Mouse (Mus musculus) gastrocnemius, postnatal 14 days (tissue): ENCODE data around the gene Wnt5a. TPM values are rescaled to one million over a fixed set of nuclear protein-coding genes. Genes with fewer than 3 reads are reported as not detected.
A peak's percentile ranks its signal among the peaks of the same experiment; 100 is the strongest.

Experiments
- DNase-seq: peaks from one replicate; pipeline ENCODE4 v3.0.0; 2021; ENCODE audit warnings: mixed read lengths
- intact Hi-C: fragments of 180-260 bp; cut with DNase I; formaldehyde crosslinking; loops from one replicate; pipeline ENCODE4 v1.15.1; 2025; ENCODE audit warnings: low total_unique reads
- long read RNA-seq, 2 experiments: library from polyadenylated mRNA; stranded (forward); transcript quantifications; one replicate each; pipeline ENCODE4 v2.0.0; 2021
- total RNA-seq, 2 experiments: library from RNA; stranded (reverse); gene quantifications; 2 replicates each; pipeline ENCODE4 v1.2.3; 2021

The Wnt5a gene
- 1 to 10 TPM; 6.6 to 10.0 TPM for total RNA-seq
- long read RNA-seq, experiment 1, full-length matches to known transcripts = 2 of 5 reads
- long read RNA-seq, experiment 1, partial matches to known transcripts = 0 of 5 reads
- long read RNA-seq, experiment 1, other reads (novel, unspliced or antisense) = 3 of 5 reads
- long read RNA-seq, experiment 2, full-length matches to known transcripts = 4 of 4 reads
- long read RNA-seq, experiment 2, partial matches to known transcripts = 0 of 4 reads
- long read RNA-seq, experiment 2, other reads (novel, unspliced or antisense) = 0 of 4 reads

DNA sequence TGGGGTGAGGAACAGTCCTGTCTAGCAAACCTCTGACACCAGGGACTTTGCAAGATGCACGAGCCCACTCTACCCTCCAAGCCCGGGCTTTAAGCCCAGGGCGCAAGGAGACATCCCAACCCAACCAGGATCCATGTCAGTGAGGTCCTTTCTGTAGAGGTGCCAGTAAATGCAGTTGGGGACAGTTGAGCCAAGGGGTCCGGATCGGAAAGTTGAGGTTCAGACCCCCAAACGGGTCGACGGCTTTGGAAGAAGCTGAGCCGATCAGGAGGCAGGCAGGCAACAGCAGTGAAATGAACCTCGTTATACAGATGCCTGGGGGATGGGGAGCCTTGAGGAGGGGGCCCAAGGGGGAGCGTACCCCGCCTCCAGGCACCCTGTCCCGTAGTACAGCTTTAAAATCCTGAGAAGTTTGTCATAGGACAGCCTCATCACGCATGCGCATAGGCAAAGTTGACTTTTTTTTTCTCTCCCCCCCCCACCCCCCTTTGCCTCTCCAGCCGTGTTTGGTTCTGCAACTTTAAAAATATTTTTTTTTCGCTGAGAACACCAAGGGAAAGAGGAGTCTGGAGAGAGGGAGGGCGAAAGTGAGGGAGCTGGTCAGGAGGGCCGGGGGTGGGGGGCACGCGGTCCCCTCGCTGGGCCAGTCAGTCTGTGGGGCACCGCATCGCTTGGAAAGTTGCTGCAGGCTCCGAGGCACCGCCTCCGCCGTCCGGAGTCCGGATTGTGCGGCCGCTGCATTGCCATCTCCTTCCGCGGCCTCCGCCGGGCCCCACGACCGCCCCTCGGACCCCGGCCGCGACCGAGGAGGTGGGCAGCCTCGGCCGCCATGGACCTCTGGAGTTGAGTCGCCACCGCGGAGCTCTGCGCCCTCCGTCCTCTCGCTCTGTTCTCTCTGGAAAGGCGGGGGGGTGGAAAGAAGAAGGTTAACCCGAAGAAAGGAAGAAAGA lies at the start of gene Wnt5a:
Gene Wnt5a, plus strand, starts transcription at position 650 of the 950 bp plus-strand sequence.
- intact Hi-C loops = no loop called here

DNA sequence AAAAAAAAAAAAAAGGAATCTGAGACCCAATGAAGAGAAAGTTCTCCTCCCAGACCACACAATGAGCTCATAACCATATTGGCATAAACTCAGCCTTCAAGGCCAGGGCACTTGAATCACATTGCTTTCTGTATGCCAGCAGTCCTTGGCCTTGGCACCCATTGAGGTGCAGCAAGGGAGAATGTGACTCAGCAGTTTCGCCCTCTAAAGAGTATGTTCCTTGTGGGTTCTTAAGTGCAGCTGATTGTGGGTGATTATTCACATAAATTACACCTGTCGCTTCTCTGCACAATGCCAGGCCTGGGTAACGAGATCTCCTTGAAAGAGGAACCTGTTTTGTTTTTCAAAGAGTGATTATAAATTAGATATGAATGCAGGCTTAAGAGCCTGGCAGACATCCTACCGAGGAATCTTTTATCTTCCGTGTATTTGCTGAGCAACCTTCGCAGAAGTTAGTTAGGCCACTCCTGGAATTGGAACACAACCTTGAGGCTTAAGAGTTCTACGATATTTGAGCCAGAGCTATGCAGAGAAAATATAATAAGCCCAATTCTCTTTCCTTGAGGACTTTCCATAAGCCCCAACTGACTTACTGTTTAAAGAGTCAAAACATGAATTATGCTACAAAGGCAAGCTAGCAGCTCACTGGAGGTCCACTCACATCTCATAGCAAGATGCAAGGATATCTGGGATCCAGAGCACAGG lies 48.0 kb upstream of the Wnt5a start:
- intact Hi-C loops = no loop called here
- no peak for DNase-seq

More for the DNA sequence above, at the start of gene Wnt5a:
- peak; percentile 59 for DNase-seq

DNA sequence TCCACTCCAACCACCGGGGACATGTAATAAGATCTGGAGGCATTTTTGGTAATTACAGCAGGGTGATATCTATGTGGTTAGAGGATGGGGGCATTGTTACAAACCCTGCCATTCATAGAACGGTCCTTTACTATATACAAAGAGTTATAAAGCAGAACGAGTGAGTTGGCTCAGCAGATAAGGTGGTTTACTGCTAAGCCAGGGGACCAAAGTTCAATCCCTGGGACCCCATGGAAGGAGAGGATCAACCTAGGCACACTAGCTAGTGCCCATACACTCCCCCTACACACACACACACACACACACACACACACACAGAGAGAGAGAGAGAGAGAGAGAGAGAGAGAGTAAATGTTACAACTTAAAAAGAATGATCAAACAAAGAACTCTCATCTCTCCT lies 47.1 kb upstream of the Wnt5a start:
- intact Hi-C loops = no loop called here
- DNase-seq = no peak

DNA sequence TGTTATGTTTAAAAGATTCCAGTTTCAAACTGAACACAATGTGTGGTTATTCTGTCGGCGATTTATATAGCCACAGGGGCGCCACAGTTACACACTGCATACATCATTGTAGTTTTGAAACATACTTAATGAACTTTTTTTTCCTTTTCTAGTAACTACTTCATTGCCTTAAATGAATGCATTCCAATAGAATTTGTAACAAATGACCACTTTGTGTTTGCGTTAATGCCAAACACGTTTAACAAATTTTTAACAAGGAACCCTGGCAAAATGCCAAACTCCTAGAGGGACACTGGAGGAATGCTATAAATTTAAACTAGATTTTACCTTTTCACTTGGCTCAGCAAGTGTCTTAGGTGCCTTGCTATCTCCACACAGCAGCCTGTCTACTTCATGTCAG lies 36.6 kb upstream of the Wnt5a start:
- intact Hi-C loops = no loop called here

DNA sequence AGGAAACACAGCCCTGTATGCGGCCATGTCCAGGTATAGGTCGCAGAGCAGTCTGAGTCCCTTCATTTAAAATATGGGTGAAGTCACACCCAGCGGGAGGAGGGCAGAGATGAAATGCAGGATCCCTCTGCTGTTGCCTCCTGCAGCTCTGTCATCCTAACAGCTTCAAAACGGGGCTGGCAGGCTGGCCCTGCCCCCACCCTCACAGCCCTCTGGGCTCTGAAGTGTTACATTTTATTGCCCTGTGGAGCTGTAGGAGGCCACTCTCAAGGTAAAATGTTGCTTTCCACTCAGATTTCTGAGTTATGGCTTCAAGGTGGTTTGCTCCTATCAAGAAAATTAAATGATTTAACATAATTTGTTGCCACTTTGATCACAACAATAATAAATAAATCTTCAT lies 34.9 kb upstream of the Wnt5a start:
- DNase-seq = no peak
- intact Hi-C loops = no loop called here

More for the DNA sequence above, 36.6 kb upstream of the Wnt5a start:
- DNase-seq = no peak

DNA sequence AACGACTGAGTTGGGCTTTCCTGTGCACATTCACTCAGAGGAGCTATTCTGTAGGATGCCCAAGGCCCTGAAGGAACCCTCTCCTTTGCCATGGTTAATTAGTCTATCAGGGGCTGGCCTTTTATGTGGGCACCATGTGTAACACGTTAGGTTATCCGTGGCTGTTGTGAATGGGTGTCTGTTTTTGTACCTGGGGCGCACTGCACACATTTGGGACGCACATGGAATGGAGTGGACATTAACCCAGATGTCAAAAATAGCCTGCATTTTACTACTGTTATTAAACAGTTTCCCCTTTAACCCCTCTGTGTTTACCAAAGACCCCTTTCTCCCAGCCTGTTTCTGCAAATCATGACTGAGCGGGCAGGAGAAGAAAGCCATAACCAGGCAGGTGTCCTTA lies 34.3 kb upstream of the Wnt5a start:
- DNase-seq = no peak
- intact Hi-C loops = no loop called here

DNA sequence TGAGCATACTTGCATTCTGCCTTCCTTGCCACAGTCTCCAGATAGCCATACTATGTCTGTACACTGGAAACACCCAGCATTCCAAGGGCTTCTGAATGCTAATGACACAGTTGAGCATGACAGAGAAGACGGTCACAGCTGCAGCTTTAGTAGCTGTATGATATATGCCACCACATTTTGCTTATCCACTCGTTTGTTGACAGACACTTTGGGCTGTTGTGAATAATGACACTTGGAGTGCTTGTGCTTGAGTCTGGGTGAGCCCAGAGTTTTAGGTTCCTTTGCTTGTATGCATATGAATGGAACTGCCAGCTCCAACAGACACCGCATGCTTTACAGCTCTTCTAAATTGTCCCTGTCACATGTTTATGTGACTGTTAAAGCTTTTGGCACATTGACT lies 29.5 kb upstream of the Wnt5a start:
- intact Hi-C loops = no loop called here
- DNase-seq = no peak

DNA sequence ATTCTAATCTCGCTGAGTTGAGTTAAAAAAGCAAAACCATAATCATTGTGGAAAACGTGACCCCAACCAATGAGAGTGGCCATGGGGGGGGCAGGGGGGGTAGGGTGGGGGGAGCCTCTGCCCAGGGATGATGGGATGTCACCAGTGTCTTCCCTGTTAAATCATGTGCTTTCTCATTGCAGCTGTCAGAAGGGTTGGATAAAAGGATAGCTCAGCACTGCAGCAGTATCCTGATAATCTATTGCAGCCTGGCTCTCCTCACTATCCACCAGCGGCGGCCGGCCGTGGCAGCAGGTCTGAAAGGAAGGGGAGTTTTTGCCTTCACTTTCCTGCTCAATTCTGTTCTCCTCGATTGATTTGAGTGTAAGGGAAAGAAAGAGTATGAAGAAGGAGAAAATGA lies 29.1 kb upstream of the Wnt5a start:
- DNase-seq = no peak
- intact Hi-C loops = no loop called here

DNA sequence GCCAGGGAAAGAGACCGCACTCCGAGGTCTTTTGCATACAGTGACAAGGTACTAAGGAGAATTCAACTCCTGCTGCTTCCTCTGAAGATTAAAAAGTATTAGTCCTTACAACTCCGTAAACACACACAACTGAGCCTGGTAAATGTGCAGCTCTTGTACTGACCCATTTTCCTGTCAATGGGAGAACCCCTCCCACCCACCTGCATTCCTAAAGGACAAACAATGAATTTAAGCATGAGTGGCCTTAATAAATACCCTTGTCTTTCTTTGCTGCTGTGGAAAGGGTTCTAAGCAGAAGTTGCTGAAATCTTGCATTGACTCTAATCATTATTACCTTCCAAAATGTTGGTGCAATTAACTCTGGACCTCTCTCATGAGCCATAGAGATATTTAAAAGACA lies 27.8 kb upstream of the Wnt5a start:
- intact Hi-C loops = no loop called here
- no peak for DNase-seq

DNA sequence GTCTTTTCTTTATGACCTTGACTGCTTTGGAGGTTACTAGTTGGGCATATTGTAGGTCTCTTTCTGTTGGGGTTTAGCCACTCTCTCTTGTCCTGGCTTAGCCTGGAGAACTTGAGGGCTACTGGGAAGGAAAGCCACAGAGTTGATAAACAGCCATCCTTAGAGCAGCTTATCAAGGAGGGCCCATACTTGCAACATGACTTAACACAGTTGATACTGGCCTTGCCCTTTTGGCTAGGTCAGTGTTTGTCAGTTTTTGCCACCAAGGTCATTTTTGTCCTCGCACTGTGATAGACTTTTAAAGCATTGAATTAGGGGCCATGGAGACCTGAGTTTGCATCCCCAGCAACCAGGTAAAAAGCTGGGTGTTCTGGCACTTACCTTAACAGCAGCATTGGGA lies 23.7 kb upstream of the Wnt5a start:
- intact Hi-C loops = no loop called here
- no peak for DNase-seq

DNA sequence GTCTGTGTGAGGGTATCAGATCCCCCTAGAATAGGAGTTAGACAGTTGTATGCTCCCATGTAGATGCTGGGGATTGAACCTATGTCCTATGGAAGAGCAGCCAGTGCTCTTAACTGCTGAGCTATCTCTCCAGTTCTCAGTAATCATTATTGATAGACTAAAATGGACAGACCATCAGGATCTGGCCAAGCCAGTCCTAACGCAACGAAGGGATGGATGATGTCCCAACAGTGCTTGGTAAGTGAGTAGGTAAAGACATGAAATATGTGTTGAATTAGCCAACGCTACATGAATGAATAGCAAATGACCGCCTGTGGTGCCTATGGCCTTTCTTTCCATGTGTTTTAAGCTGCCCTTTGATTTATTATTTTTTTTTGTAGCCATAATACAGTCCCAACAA lies 10.7 kb upstream of the Wnt5a start:
- no peak for DNase-seq
- intact Hi-C loops = loop anchor here (2.0 kb wide), 1 partner anchor 23 kb away; no protein-coding TSS in a partner anchor

DNA sequence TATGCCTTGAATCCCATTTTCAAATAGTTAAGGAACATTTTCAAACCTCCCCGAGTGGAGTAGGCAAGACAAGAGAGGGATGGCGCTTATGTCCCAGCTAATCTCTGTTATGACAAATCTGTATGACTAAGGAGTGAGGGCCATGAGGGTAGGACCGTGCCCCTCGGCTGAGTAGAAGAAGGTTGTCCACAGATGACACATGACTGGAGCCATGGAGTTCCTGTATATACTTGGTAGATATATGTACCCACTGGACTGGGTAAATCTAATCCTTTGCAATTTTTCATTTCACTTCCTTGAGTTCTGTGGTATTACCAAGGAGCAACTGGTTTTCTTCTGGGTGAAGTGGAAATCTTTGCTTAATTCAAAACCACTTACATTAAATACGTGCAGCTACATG lies 10.3 kb upstream of the Wnt5a start:
- DNase-seq = no peak
- intact Hi-C loops = loop anchor here (2.0 kb wide), 1 partner anchor 23 kb away; no protein-coding TSS in a partner anchor

DNA sequence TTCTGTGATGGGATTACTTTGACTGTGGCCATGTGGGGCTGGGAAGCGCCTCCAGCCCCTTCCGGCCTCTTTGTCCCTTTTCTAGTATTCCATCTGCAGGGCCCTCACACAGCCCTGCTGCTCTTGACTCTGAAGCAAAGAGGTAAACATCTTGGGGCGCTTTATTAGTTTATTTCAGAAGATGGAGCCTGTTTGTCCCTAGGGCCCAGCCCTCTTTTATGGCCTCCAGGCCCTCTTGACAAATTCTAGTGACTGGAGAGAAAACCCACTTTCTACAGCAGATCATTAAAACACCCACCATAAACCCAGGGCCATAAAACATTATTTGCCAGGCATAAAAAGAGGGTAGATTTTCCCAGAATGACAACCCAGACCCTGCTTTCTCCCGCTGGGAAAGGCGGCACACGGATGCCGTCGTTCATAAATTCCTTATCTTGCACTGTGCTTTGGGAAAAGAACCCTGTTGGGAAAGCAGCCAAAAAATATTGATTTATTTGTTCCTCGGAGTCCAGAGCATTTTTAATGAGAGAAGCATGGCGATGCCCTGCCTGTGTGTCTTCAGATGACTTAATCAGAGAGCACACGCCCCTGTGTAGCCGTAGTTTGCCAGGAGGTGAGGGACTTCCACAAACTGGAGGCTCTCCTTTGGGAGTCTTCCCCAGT lies 3.2 kb upstream of the Wnt5a start:
- intact Hi-C loops = no loop called here
- DNase-seq = no peak

DNA sequence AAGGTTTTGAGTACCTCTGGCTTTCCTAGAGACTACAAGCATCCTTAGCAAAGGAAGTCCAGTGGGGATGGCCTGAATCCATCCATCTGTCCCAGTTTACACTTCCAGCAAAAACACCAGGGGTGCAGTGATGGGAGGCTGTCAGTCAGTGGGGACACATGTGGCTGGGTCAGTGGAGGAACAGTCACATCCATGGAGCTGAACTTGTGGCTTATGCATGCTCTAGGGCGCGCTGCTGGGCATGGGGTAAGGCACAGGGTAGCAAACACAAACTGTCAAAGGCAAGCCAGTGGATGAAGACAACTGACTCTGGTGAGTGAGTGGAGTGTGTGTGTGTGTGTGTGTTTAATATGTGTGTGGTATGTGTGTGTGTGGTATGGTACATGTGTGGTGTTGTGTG lies 1.3 kb upstream of the Wnt5a start:
- intact Hi-C loops = no loop called here

DNA sequence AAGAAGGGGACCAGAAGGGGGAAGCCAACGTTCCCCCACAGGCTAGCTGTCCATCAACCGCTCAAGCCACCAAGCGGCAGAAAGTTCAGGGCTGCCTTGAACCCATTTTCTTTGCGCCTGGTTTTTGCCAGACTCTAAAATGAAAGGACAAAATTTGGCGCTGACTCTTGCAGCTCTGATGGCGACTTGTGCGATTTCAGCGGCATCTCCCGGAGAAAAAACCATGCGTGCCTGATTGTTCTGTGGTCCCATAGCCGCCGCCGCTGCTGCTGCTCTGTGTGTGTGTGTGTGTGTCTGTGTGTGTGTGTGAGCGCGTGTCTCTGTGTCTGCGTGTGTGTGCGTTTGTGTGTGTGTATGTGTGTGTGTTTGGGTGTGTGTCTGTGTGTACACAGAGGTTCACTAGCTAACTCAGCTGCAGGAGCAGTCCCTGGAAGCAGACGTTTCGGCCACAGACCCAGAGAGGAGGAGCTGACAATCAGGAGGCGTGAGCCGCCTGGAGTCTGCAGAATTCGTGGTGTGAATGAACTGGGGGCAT lies 568 bp downstream of the Wnt5a start:
- DNase-seq = peak; percentile 42
- intact Hi-C loops = no loop called here

More for the DNA sequence above, 1.3 kb upstream of the Wnt5a start:
- no peak for DNase-seq

DNA sequence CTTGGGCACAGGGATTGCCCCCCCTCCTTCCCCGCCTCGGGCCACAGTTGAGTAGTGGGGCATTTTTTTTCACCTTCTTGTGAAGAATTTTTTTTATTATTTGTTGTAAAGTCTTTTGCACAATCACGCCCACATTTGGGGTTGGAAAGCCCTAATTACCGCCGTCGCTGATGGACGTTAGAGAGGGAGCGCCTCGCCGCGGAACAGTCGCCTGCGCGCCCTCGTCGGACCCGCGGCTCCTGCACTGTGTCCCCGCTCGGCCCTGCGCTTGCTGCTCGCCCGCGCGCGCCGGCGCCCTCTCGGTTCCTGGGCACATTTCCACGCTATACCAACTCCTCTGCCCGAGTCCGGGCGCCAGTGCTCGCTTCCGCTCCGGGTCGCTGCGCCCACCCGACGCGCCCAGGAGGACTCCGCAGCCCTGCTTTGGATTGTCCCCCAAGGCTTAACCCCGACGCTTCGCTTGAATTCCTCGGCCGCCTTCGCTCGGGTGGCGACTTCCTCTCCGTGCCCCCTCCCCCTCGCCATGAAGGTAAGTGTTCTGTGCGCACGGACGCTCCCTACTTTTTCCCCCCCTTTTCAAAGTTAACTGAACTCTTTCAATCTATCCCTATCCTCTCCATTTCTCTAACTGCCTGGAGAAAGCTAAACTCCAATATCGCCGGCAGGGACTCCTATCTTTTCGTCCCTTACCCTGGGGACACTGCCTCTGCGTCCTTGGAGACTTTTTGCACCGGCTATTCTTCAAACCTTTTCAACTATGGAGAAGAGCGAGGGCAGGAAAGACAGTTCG lies 1.2 kb downstream of the Wnt5a start:
- intact Hi-C loops = no loop called here
- DNase-seq = peak; percentile 41

DNA sequence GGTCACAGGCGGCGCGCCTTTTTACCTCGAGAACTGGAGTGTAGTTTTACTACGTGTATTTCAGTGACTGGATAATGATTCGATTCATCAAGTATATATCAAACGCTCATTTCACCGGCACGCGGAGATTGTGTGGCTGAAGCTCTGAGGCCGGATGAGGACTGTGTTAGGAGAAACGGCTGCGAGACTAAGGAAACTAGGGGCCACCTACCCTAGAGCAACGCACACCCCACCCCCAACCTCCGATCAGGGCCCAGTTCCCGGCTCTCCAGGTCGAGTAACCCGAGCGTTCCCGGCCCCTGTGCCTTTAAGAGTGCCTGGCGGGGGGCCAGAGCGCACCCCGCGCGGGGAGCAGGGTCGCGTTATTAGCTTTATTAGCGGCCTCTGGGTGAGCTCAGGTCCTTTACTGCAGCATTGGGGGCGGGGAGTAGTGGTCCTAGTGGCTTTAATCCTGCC lies 1.9 kb downstream of the Wnt5a start:
- intact Hi-C loops = no loop called here

DNA sequence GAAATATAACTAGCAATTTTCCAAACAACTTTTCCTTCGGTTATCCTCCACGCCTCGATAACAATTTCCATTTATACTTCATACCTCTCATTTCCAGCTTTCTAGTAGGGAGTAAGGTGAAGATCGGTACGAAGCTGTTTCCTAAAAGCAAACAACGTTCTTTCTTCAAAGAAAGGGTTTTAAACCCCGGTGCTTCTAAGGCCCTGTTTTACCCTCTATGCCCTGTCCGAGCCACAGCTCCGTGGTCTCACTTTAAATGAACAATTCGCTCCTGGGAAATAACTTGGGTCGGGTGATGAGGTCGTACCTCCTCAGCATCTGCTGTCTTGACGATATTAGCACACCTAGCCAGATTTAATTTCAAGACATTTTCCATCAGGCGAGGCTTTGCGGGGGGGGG lies 2.5 kb downstream of the Wnt5a start:
- intact Hi-C loops = no loop called here
- DNase-seq = no peak

More for the DNA sequence above, 1.9 kb downstream of the Wnt5a start:
- peak; percentile 66 for DNase-seq
